Mouse (Mus musculus): Measurements from ENCODE around the gene Tial1. TPM values are rescaled to one million over a fixed set of nuclear protein-coding genes. Genes with fewer than 3 reads are reported as not detected.

Gene Tial1
- polyA plus RNA-seq, 1 experiment from 2014 or later = 24.0 TPM

- no peak overlapping the region for H3K9ac ChIP-seq
- no peak overlapping the region for H3K4me2 ChIP-seq
- H3K36me3 ChIP-seq = peaks cover 52% of the 10 kb centered on the region
- WGBS = 90% methylated on average over 2 of the region's 2 CpGs
- H3K4me1 ChIP-seq = no peaks in the 10 kb centered on the region
- H3K27ac ChIP-seq = no peak overlapping the region
- no peak overlapping the region for H3K4me3 ChIP-seq (replicated peaks)
- ATAC-seq (replicated peaks; ENCODE audit: low FRiP score) = no peak
- no peaks in the 10 kb centered on the region for H3K9me3 ChIP-seq (replicated peaks)
- no peaks in the 10 kb centered on the region for H3K27me3 ChIP-seq
These were observed 20.9 kb downstream of the Tial1 start for GRCm38 (mm10) chr7:128440584-128440983.

- H3K4me1 ChIP-seq = no peaks in the 10 kb centered on the region
- H3K9ac ChIP-seq = no peak overlapping the region
- H3K4me3 ChIP-seq (replicated peaks) = no peak overlapping the region
- no peak for ATAC-seq (replicated peaks; ENCODE audit: low FRiP score)
- no peak overlapping the region for H3K4me2 ChIP-seq
- H3K27ac ChIP-seq = no peak overlapping the region
- WGBS = 95% methylated on average over 6 of the region's 6 CpGs
- H3K36me3 ChIP-seq = peaks cover 39% of the 10 kb centered on the region
- H3K27me3 ChIP-seq = no peaks in the 10 kb centered on the region
- no peaks in the 10 kb centered on the region for H3K9me3 ChIP-seq (replicated peaks)
These were observed 22.3 kb downstream of the Tial1 start for GRCm38 (mm10) chr7:128439251-128439650.

GRCm38 (mm10) chr7:128438131-128438530 lies 23.4 kb downstream of the Tial1 start:
- Histone ChIP-seq H3K9ac (no peak overlapping the region), H3K4me1 (no peaks in the 10 kb centered on the region), H3K4me2 (no peak overlapping the region), H3K27ac (no peak overlapping the region), H3K36me3 (peaks cover 28% of the 10 kb centered on the region), H3K9me3 (replicated peaks) (no peaks in the 10 kb centered on the region), H3K4me3 (replicated peaks) (no peak overlapping the region), H3K27me3 (no peaks in the 10 kb centered on the region)
- no peak for ATAC-seq (replicated peaks; ENCODE audit: low FRiP score)

- no peak overlapping the region for H3K4me3 ChIP-seq (replicated peaks)
- H3K9ac ChIP-seq = no peak overlapping the region
- no peak overlapping the region for H3K4me2 ChIP-seq
- no peak overlapping the region for H3K27ac ChIP-seq
- no peaks in the 10 kb centered on the region for H3K27me3 ChIP-seq
- WGBS = 74% methylated on average over 1 of the region's 1 CpGs
- H3K4me1 ChIP-seq = no peaks in the 10 kb centered on the region
- ATAC-seq (replicated peaks; ENCODE audit: low FRiP score) = no peak
- no peaks in the 10 kb centered on the region for H3K36me3 ChIP-seq
- H3K9me3 ChIP-seq (replicated peaks) = no peaks in the 10 kb centered on the region
These were observed 28.3 kb downstream of the Tial1 start for GRCm38 (mm10) chr7:128433213-128433612.

GRCm38 (mm10) chr7:128432574-128432973 lies 28.9 kb downstream of the Tial1 start:
- Histone ChIP-seq H3K4me3 (replicated peaks) (no peak overlapping the region), H3K9ac (no peak overlapping the region)
- no peak for ATAC-seq (replicated peaks; ENCODE audit: low FRiP score)

GRCm38 (mm10) chr7:128422491-128422890 lies 39.0 kb downstream of the Tial1 start:
- Histone ChIP-seq H3K4me2 (no peak overlapping the region), H3K27me3 (peaks cover 52% of the 10 kb centered on the region), H3K36me3 (no peaks in the 10 kb centered on the region), H3K9me3 (replicated peaks) (no peaks in the 10 kb centered on the region), H3K4me3 (replicated peaks) (no peak overlapping the region), H3K9ac (no peak overlapping the region), H3K27ac (no peak overlapping the region), H3K4me1 (peaks cover 12% of the 10 kb centered on the region)
- WGBS = 78% methylated on average over 3 of the region's 3 CpGs
- ATAC-seq (replicated peaks; ENCODE audit: low FRiP score) = no peak

More at GRCm38 (mm10) chr7:128432574-128432973, 28.9 kb downstream of the Tial1 start:
- Histone ChIP-seq H3K4me2 (no peak overlapping the region), H3K27me3 (no peaks in the 10 kb centered on the region), H3K4me1 (no peaks in the 10 kb centered on the region), H3K36me3 (no peaks in the 10 kb centered on the region), H3K27ac (no peak overlapping the region), H3K9me3 (replicated peaks) (no peaks in the 10 kb centered on the region)
- 74% methylated on average over 10 of the region's 10 CpGs for WGBS

- Histone ChIP-seq H3K36me3 (no peaks in the 10 kb centered on the region), H3K9ac (no peak overlapping the region), H3K27me3 (peaks cover 60% of the 10 kb centered on the region), H3K9me3 (replicated peaks) (no peaks in the 10 kb centered on the region), H3K4me1 (peaks cover 19% of the 10 kb centered on the region), H3K4me3 (replicated peaks) (no peak overlapping the region), H3K27ac (no peak overlapping the region), H3K4me2 (no peak overlapping the region)
- WGBS = 79% methylated on average over 7 of the region's 7 CpGs
- no peak for ATAC-seq (replicated peaks; ENCODE audit: low FRiP score)
These were observed 39.8 kb downstream of the Tial1 start for GRCm38 (mm10) chr7:128421701-128422100.

- ATAC-seq (replicated peaks; ENCODE audit: low FRiP score) = no peak
- H3K4me1 ChIP-seq = peaks cover 21% of the 10 kb centered on the region
- WGBS = 18% methylated on average over 9 of the region's 9 CpGs
- H3K27ac ChIP-seq = no peak overlapping the region
- H3K36me3 ChIP-seq = no peaks in the 10 kb centered on the region
- H3K4me2 ChIP-seq = no peak overlapping the region
- no peak overlapping the region for H3K9ac ChIP-seq
- H3K27me3 ChIP-seq = peaks cover 80% of the 10 kb centered on the region
- H3K4me3 ChIP-seq (replicated peaks) = no peak overlapping the region
- H3K9me3 ChIP-seq (replicated peaks) = no peaks in the 10 kb centered on the region
These were observed 41.8 kb downstream of the Tial1 start for GRCm38 (mm10) chr7:128419690-128420089.

GRCm38 (mm10) chr7:128417930-128418779 lies 43.4 kb downstream of the Tial1 start, which contains the start of gene Rgs10:
Gene Rgs10 (minus strand): TSS chr7:128418758.
- no peaks in the 10 kb centered on the region for H3K36me3 ChIP-seq
- H3K27ac ChIP-seq = no peak within 1 kb of the TSS
- peak within 1 kb of the TSS; percentile 77 for H3K4me3 ChIP-seq (replicated peaks)
- H3K4me1 ChIP-seq = peaks cover 21% of the 10 kb centered on the region
- H3K27me3 ChIP-seq = peaks cover 90% of the 10 kb centered on the region
- H3K9ac ChIP-seq = peak within 1 kb of the TSS; percentile 51
- peak within 1 kb of the TSS; percentile 98 for H3K4me2 ChIP-seq
- under 1% methylated on average over 87 of the region's 102 CpGs for WGBS
- no peaks in the 10 kb centered on the region for H3K9me3 ChIP-seq (replicated peaks)
- ATAC-seq (replicated peaks; ENCODE audit: low FRiP score) = peak; percentile 93

- Histone ChIP-seq H3K4me3 (replicated peaks) (peak overlapping the region; percentile 77), H3K36me3 (no peaks in the 10 kb centered on the region), H3K4me1 (peaks cover 21% of the 10 kb centered on the region), H3K27ac (no peak overlapping the region), H3K27me3 (peaks cover 86% of the 10 kb centered on the region), H3K9ac (peak overlapping the region; percentile 51), H3K9me3 (replicated peaks) (no peaks in the 10 kb centered on the region), H3K4me2 (peak overlapping the region; percentile 98)
- WGBS = 2% methylated on average over 32 of the region's 32 CpGs
- 0 out of 2 replicates have a peak, but pooled peaks have one; percentile 16 for ATAC-seq (replicated peaks; ENCODE audit: low FRiP score)
These were observed 44.1 kb downstream of the Tial1 start for GRCm38 (mm10) chr7:128417226-128417929.

GRCm38 (mm10) chr7:128416664-128417063 lies 44.9 kb downstream of the Tial1 start:
- no peak for ATAC-seq (replicated peaks; ENCODE audit: low FRiP score)
- WGBS = 57% methylated on average over 6 of the region's 6 CpGs
- Histone ChIP-seq H3K9me3 (replicated peaks) (no peaks in the 10 kb centered on the region), H3K4me2 (no peak overlapping the region), H3K4me1 (peaks cover 21% of the 10 kb centered on the region), H3K4me3 (replicated peaks) (peak overlapping the region; percentile 77; the same call in 1 of the 2 replicates), H3K36me3 (no peaks in the 10 kb centered on the region), H3K27me3 (peaks cover 79% of the 10 kb centered on the region), H3K27ac (no peak overlapping the region), H3K9ac (no peak overlapping the region)

- H3K27ac ChIP-seq = no peak overlapping the region
- H3K9me3 ChIP-seq (replicated peaks) = no peaks in the 10 kb centered on the region
- H3K36me3 ChIP-seq = no peaks in the 10 kb centered on the region
- H3K4me1 ChIP-seq = peaks cover 21% of the 10 kb centered on the region
- 32% methylated on average over 8 of the region's 8 CpGs for WGBS
- no peak overlapping the region for H3K9ac ChIP-seq
- no peak overlapping the region for H3K4me2 ChIP-seq
- no peak overlapping the region for H3K4me3 ChIP-seq (replicated peaks)
- peaks cover 58% of the 10 kb centered on the region for H3K27me3 ChIP-seq
- no peak for ATAC-seq (replicated peaks; ENCODE audit: low FRiP score)
These were observed 47.1 kb downstream of the Tial1 start for GRCm38 (mm10) chr7:128414433-128414832.

Data from kidney, embryonic 15.5 days (tissue).